Mouse (Mus musculus) CH12.LX (cell line): ENCODE data around the gene Ap5z1. TPM values are rescaled to one million over a fixed set of nuclear protein-coding genes. Genes with fewer than 3 reads are reported as not detected.

Experiments
- DNase-seq: peaks from one replicate; pipeline ENCODE4 v3.0.0-alpha.2; 2013; ENCODE audit errors: extremely low read depth
- H3K27ac ChIP-seq: 2 replicates; pipeline ENCODE4 v1.5.1; 2012; ENCODE audit warnings: low read depth, mild to moderate bottlenecking, control low read depth, moderate library complexity; ENCODE audit not compliant: insufficient read depth
- H3K27me3 ChIP-seq: replicated peaks from 2 replicates; pipeline ENCODE3; 2012; ENCODE audit warnings: inconsistent platforms
- H3K36me3 ChIP-seq, 2 experiments: replicated peaks in 1 of 2; 2 replicates each; pipeline versions ENCODE3 to v1.6.1; 2012; ENCODE audit warnings: inconsistent platforms in 1 of 2, low read length in 1 of 2, mild to moderate bottlenecking in 1 of 2, mixed read lengths in 1 of 2, moderate library complexity in 1 of 2; ENCODE audit not compliant: control insufficient read depth in 1 of 2, insufficient read depth in 1 of 2
- H3K4me1 ChIP-seq, 2 experiments: 2 replicates each; pipeline ENCODE4 v1.6.1; 2012; ENCODE audit warnings: inconsistent platforms in 1 of 2, moderate library complexity in 1 of 2; ENCODE audit not compliant: insufficient read depth in 2 of 2, control insufficient read depth in 1 of 2
- H3K4me2 ChIP-seq: 2 replicates; pipeline ENCODE4 v1.6.1; 2012; ENCODE audit warnings: low read depth, mild to moderate bottlenecking, control low read depth; ENCODE audit not compliant: poor library complexity, insufficient read depth, severe bottlenecking
- H3K4me3 ChIP-seq, 3 experiments: fragments of 150-350 bp in 1 of 3; sonication (generic) in 1 of 3; replicated peaks in 1 of 3; 2 replicates each; pipeline versions ENCODE3 to v1.5.1; 2011 to 2012; ENCODE audit warnings: low read depth in 2 of 3, low read length in 2 of 3, mild to moderate bottlenecking in 2 of 3, moderate library complexity in 2 of 3, control low read depth in 1 of 3, improper control_type of control experiment in 1 of 3, inconsistent platforms in 1 of 3, mixed read lengths in 1 of 3; ENCODE audit not compliant: poor library complexity in 1 of 3
- H3K79me2 ChIP-seq: replicated peaks from 2 replicates; pipeline ENCODE4 v1.6.1; 2012; ENCODE audit warnings: mild to moderate bottlenecking, moderate library complexity; ENCODE audit not compliant: control insufficient read depth, poor library complexity, insufficient read depth, severe bottlenecking; ENCODE audit errors: extremely low read depth
- H3K9ac ChIP-seq: 2 replicates; pipeline ENCODE4 v1.6.1; 2012; ENCODE audit warnings: low read depth, mild to moderate bottlenecking, control low read depth, moderate library complexity; ENCODE audit not compliant: insufficient read depth
- H3K9me3 ChIP-seq: replicated peaks from 2 replicates; pipeline ENCODE3; 2012; ENCODE audit warnings: low read length, inconsistent platforms, mixed read lengths
- CHD1 ChIP-seq: IDR thresholded peaks from 2 replicates; pipeline ENCODE4 v1.6.1; 2012; ENCODE audit warnings: low read depth, low read length, improper control_type of control experiment, inconsistent platforms
- CTCF ChIP-seq, 2 experiments: IDR thresholded peaks in 1 of 2; conservative IDR thresholded peaks in 1 of 2; 2 replicates each; pipeline ENCODE4 v1.5.1; 2011 to 2012; ENCODE audit warnings: low read depth in 2 of 2, low read length in 2 of 2, improper control_type of control experiment in 1 of 2, inconsistent platforms in 1 of 2, mild to moderate bottlenecking in 1 of 2, moderate library complexity in 1 of 2
- E2F4 ChIP-seq: IDR thresholded peaks from 2 replicates; pipeline ENCODE4 v1.6.1; 2011; ENCODE audit warnings: low read depth, low read length, improper control_type of control experiment; ENCODE audit not compliant: insufficient replicate concordance
- ELF1 ChIP-seq: IDR thresholded peaks from 2 replicates; pipeline ENCODE4 v1.6.1; 2014; ENCODE audit warnings: low read depth, mild to moderate bottlenecking, inconsistent platforms, low read length, improper control_type of control experiment
- EP300 ChIP-seq: IDR thresholded peaks from 2 replicates; pipeline ENCODE4 v1.6.1; 2011; ENCODE audit warnings: low read length, improper control_type of control experiment
- ETS1 ChIP-seq: conservative IDR thresholded peaks from 2 replicates; pipeline ENCODE4 v1.6.1; 2012; ENCODE audit warnings: low read depth, mild to moderate bottlenecking, inconsistent platforms, low read length, improper control_type of control experiment, moderate library complexity
- IRF4 ChIP-seq: IDR thresholded peaks from 2 replicates; pipeline ENCODE4 v1.6.1; 2014; ENCODE audit warnings: low read depth, mild to moderate bottlenecking, inconsistent platforms, low read length, improper control_type of control experiment
- MAX ChIP-seq: IDR thresholded peaks from 2 replicates; pipeline ENCODE4 v1.6.1; 2011; ENCODE audit warnings: low read length, improper control_type of control experiment
- MAZ ChIP-seq: IDR thresholded peaks from 2 replicates; pipeline ENCODE4 v1.6.1; 2012; ENCODE audit warnings: low read depth, mild to moderate bottlenecking, inconsistent platforms, low read length, improper control_type of control experiment, moderate library complexity
- MEF2A ChIP-seq: IDR thresholded peaks from 2 replicates; pipeline ENCODE4 v1.6.1; 2014; ENCODE audit warnings: low read depth, mild to moderate bottlenecking, inconsistent platforms, low read length, improper control_type of control experiment, borderline replicate concordance
- MXI1 ChIP-seq: IDR thresholded peaks from 2 replicates; pipeline ENCODE4 v1.6.1; 2011; ENCODE audit warnings: mild to moderate bottlenecking, low read depth, low read length, improper control_type of control experiment
- MYC ChIP-seq: IDR thresholded peaks from 2 replicates; pipeline ENCODE4 v1.6.1; 2011; ENCODE audit warnings: low read depth, mild to moderate bottlenecking, improper control_type of control experiment, low read length
- POLR2A ChIP-seq: IDR thresholded peaks from 2 replicates; pipeline ENCODE4 v1.6.1; 2011; ENCODE audit warnings: low read depth, mild to moderate bottlenecking, improper control_type of control experiment, low read length
- POLR2AphosphoS2 ChIP-seq: IDR thresholded peaks from 2 replicates; pipeline ENCODE4 v1.6.1; 2011; ENCODE audit warnings: low read depth, low read length, improper control_type of control experiment
- RAD21 ChIP-seq: IDR thresholded peaks from 2 replicates; pipeline ENCODE4 v1.6.1; 2011; ENCODE audit warnings: low read depth, mild to moderate bottlenecking, low read length, improper control_type of control experiment, moderate library complexity
- RCOR1 ChIP-seq: conservative IDR thresholded peaks from 2 replicates; pipeline ENCODE4 v1.6.1; 2012; ENCODE audit warnings: low read depth, mild to moderate bottlenecking, inconsistent platforms, low read length, improper control_type of control experiment
- SIN3A ChIP-seq: IDR thresholded peaks from 2 replicates; pipeline ENCODE4 v1.6.1; 2012; ENCODE audit warnings: low read length, improper control_type of control experiment, inconsistent platforms
- SMC3 ChIP-seq: IDR thresholded peaks from 2 replicates; pipeline ENCODE4 v1.6.1; 2011; ENCODE audit warnings: low read depth, low read length, improper control_type of control experiment
- TBP ChIP-seq: conservative IDR thresholded peaks from 2 replicates; pipeline ENCODE4 v1.6.1; 2011; ENCODE audit warnings: low read depth, low read length, improper control_type of control experiment
- UBTF ChIP-seq: IDR thresholded peaks from 2 replicates; pipeline ENCODE4 v1.6.1; 2012; ENCODE audit warnings: low read depth, mild to moderate bottlenecking, inconsistent platforms, low read length, improper control_type of control experiment, moderate library complexity
- ZC3H11A ChIP-seq: IDR thresholded peaks from 2 replicates; pipeline ENCODE4 v1.6.1; 2012; ENCODE audit warnings: low read depth, mild to moderate bottlenecking, inconsistent platforms, low read length, improper control_type of control experiment
- ZMIZ1 ChIP-seq: IDR thresholded peaks from 2 replicates; pipeline ENCODE4 v1.6.1; 2012; ENCODE audit warnings: low read depth, mild to moderate bottlenecking, inconsistent platforms, low read length, improper control_type of control experiment
- dilution Hi-C: fragments of 300-500 bp; cut with MboI; formaldehyde crosslinking; loops from 2 replicates; pipeline ENCODE4 v1.14.3; 2020; ENCODE audit warnings: low sequenced_read_pairs; ENCODE audit not compliant: extremely low pct_unique_long_range_greater_than_20kb, extremely low pct_ligation_motif_present
- in situ Hi-C: fragments of 300-500 bp; cut with MboI; formaldehyde crosslinking; loops from 3 replicates; pipeline ENCODE4 v1.14.3; 2019; ENCODE audit warnings: low sequenced_read_pairs, low pct_ligation_motif_present, low pct_unique_long_range_greater_than_20kb, mixed read lengths
- polyA plus RNA-seq: library from polyadenylated mRNA; unstranded; fragments of >175 nt; gene quantifications from 2 replicates; pipeline ENCODE4 v1.2.1, GENCODE M21; 2012; ENCODE audit warnings: low read depth; ENCODE audit not compliant: insufficient read length
- total RNA-seq, 2 experiments: library from RNA; depleted of rRNA; stranded (reverse); fragments of 300-350 nt in 1 of 2; fragments of >200 nt in 1 of 2; gene quantifications; 2 replicates each; pipeline ENCODE4 v1.2.3; 2012 to 2014

Gene Ap5z1
- total and polyA plus RNA-seq, 3 experiments, result 3.1 to 18.7 (median 11.3) TPM

DNA sequence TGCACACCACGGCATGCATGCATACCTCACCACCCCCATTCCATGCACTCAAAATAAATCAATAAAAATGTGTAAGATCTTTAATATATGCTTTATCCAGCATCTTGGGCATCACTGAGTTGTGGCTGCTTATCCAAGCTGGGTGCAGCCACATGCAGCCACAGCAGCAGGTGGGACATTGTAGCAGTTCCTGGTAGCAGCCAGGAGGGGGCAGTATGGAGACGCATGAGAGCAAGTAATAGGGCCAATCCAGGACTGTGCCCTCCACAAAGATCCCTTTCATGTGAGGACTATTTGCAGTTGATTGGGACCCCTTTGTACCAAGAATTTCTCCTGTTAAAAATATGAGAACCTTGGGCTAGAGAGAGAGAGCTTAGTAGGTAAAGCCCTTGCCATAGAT is 18.8 kb downstream of the Ap5z1 start:
- Histone ChIP-seq H3K4me3 (no peak overlapping the region), H3K79me2 (no peaks in the 10 kb centered on the region), H3K9me3 (no peaks in the 10 kb centered on the region), H3K4me2 (no peak overlapping the region), H3K9ac (no peak overlapping the region), H3K4me1 (no peaks in the 10 kb centered on the region), H3K36me3 (peaks cover under 1 to 15% of the 10 kb centered on the region in 2 experiments), H3K27me3 (peaks cover 28% of the 10 kb centered on the region), H3K27ac (no peak overlapping the region)
- peak; percentile 62 for DNase-seq
- TF ChIP-seq CTCF (conservative IDR thresholded peaks at IDR 0.05 in 1 of 2, IDR thresholded peaks at IDR 0.05 in 1 of 2; ENCODE audit: low read depth in 2 of 2, low read length in 2 of 2), result peak; percentile 69 to 90
- no peak for TF ChIP-seq ZMIZ1
- TF ChIP-seq MEF2A, result no peak
- TF ChIP-seq ELF1, result no peak
- TF ChIP-seq RAD21, result peak; percentile 33
- no peak for TF ChIP-seq CHD1
- TF ChIP-seq IRF4, result no peak
- no peak for TF ChIP-seq POLR2AphosphoS2
- TF ChIP-seq MYC, result no peak
- no peak for TF ChIP-seq SIN3A
- no peak for TF ChIP-seq UBTF
- TF ChIP-seq SMC3, result peak; percentile 38
- TF ChIP-seq RCOR1, result no peak
- TF ChIP-seq POLR2A, result no peak
- no peak for TF ChIP-seq ZC3H11A
- no peak for TF ChIP-seq EP300
- in situ Hi-C loops (loop anchor here (10.0 kb wide), 1 partner anchor 142 kb away; the partner anchor contains the start of gene Wipi2), dilution Hi-C loops (no loop called here)

- H3K4me2 ChIP-seq, result no peak overlapping the region
- no peak overlapping the region for H3K27ac ChIP-seq
- H3K4me1 ChIP-seq, result no peaks in the 10 kb centered on the region
- H3K79me2 ChIP-seq, result no peaks in the 10 kb centered on the region
- H3K27me3 ChIP-seq, result peaks cover 39% of the 10 kb centered on the region
- no peaks in the 10 kb centered on the region for H3K9me3 ChIP-seq
- H3K9ac ChIP-seq, result no peak overlapping the region
- peaks cover 0 to 6% of the 10 kb centered on the region in 2 experiments for H3K36me3 ChIP-seq
- no peak for TF ChIP-seq ETS1
- TF ChIP-seq CTCF (conservative IDR thresholded peaks at IDR 0.05 in 1 of 2, IDR thresholded peaks at IDR 0.05 in 1 of 2; ENCODE audit: low read depth in 2 of 2, low read length in 2 of 2), result no peak
- TF ChIP-seq POLR2AphosphoS2, result no peak
- TF ChIP-seq IRF4, result no peak
- TF ChIP-seq RAD21, result no peak
- no peak for TF ChIP-seq CHD1
- TF ChIP-seq ZMIZ1, result no peak
- TF ChIP-seq E2F4, result no peak
- no peak for TF ChIP-seq MEF2A
- no peak for TF ChIP-seq MAX
- no peak for TF ChIP-seq POLR2A
- no peak for TF ChIP-seq MAZ
- TF ChIP-seq TBP, result no peak
- TF ChIP-seq MYC, result no peak
- no peak for TF ChIP-seq ZC3H11A
- no peak for TF ChIP-seq MXI1
- in situ Hi-C loops (loop anchor here (10.0 kb wide), 1 partner anchor 141 kb away; the partner anchor contains the start of gene Wipi2), dilution Hi-C loops (no loop called here)
- H3K4me3 ChIP-seq, result no peak overlapping the region
- DNase-seq, result no peak
Measured at GRCm38 (mm10) chr5:142483581-142483980, 19.8 kb downstream of the Ap5z1 start.
